9 mouse cellular contexts compared by ENCODE assay signal in genomic region chrX:153007685-153008047, GRCm38 (mm10). TPM values are rescaled to one million over a fixed set of nuclear protein-coding genes. Genes with fewer than 3 reads are reported as not detected.
DNase-seq lines count a peak whose midpoint lies in the region; ATAC-seq and TF ChIP-seq lines count a peak whose summit lies in the region.
"Had no signal": no experiment of that assay in that cellular context is flagged by ENCODE, and none has a peak within 500 bp of the region (broad histone marks: within the 10 kb centered on the region; RNA-seq: fewer than 3 reads in every experiment).

No protein-coding gene starts in this region.

- DNase-seq in left cerebral cortex, postnatal 4 days: no peak
- DNase-seq in urinary bladder, postnatal 25 days (ENCODE audit: low spot score): no peak

- peak overlapping the region; percentile 74 for H3K4me3 ChIP-seq in erythroblast, embryonic 14.5 days (replicated peaks)
- H3K4me3 ChIP-seq in megakaryocyte, embryonic 14.5 days (replicated peaks): peak overlapping the region; percentile 93
- H3K4me3 ChIP-seq in limb, embryonic 12.5 days (replicated peaks): peak overlapping the region; percentile 53
- peak overlapping the region; percentile 91 for H3K4me3 ChIP-seq in small intestine, adult 2 months (ENCODE audit: low read depth, low read length)

- no peak for TF ChIP-seq POLR2A in small intestine, adult 2 months (IDR thresholded peaks at IDR 0.05; ENCODE audit: low read depth, low read length)

- TF ChIP-seq CTCF in small intestine, adult 2 months (IDR thresholded peaks at IDR 0.05; ENCODE audit: extremely low read depth, insufficient read length, insufficient replicate concordance, low read depth, low read length): no peak

- WGBS in limb, embryonic 12.5 days: 34% methylated on average over 9 of the region's 9 CpGs
- WGBS in small intestine, adult 2 months: 30% methylated on average over 9 of the region's 9 CpGs

- H3K36me3 ChIP-seq in erythroblast, embryonic 14.5 days (ENCODE audit: control insufficient read depth): no peaks in the 10 kb centered on the region
- no peaks in the 10 kb centered on the region for H3K36me3 ChIP-seq in megakaryocyte, embryonic 14.5 days (replicated peaks; ENCODE audit: low read length)
- H3K36me3 ChIP-seq in limb, embryonic 12.5 days: no peaks in the 10 kb centered on the region
- no peaks in the 10 kb centered on the region for H3K36me3 ChIP-seq in small intestine, adult 2 months (ENCODE audit: control insufficient read depth, insufficient read depth, low read length)

- H3K9me3 ChIP-seq in erythroblast, embryonic 14.5 days (ENCODE audit: control insufficient read depth, low read length): peaks cover 10% of the 10 kb centered on the region
- H3K9me3 ChIP-seq in megakaryocyte, embryonic 14.5 days: peaks cover 10% of the 10 kb centered on the region
- H3K9me3 ChIP-seq in limb, embryonic 12.5 days: no peaks in the 10 kb centered on the region

- peaks cover 15% of the 10 kb centered on the region for H3K4me1 ChIP-seq in erythroblast, embryonic 14.5 days (ENCODE audit: control insufficient read depth)
- H3K4me1 ChIP-seq in megakaryocyte, embryonic 14.5 days: peaks cover 11% of the 10 kb centered on the region
- H3K4me1 ChIP-seq in limb, embryonic 12.5 days (replicated peaks): no peaks in the 10 kb centered on the region
- no peaks in the 10 kb centered on the region for H3K4me1 ChIP-seq in small intestine, adult 2 months (ENCODE audit: control insufficient read depth, insufficient read depth, insufficient read length, low read length)

- peak overlapping the region; percentile 62 for H3K4me2 ChIP-seq in limb, embryonic 12.5 days

- 0 out of 2 replicates have a peak overlapping the region, but pooled peaks have one; percentile 35 for H3K27ac ChIP-seq in limb, embryonic 12.5 days
- no peak overlapping the region for H3K27ac ChIP-seq in small intestine, adult 2 months (ENCODE audit: insufficient read depth, low read depth, low read length)

- intact Hi-C loops in left cerebral cortex, postnatal 4 days (cut with DNase I): no loop called here

- peaks cover 7% of the 10 kb centered on the region; the same call in 1 of the 2 replicates for H3K27me3 ChIP-seq in erythroblast, embryonic 14.5 days (ENCODE audit: control insufficient read depth)
- peaks cover 33% of the 10 kb centered on the region for H3K27me3 ChIP-seq in megakaryocyte, embryonic 14.5 days (replicated peaks)
- peaks cover 27% of the 10 kb centered on the region for H3K27me3 ChIP-seq in limb, embryonic 12.5 days
- no peaks in the 10 kb centered on the region for H3K27me3 ChIP-seq in small intestine, adult 2 months (ENCODE audit: control insufficient read depth, insufficient read depth, low read length)

- no peak for ATAC-seq in erythroblast, adult 5-6 weeks (replicated peaks; ENCODE audit: low FRiP score, poor library complexity, severe bottlenecking)
- ATAC-seq in megakaryocyte, adult 5-6 weeks (ENCODE audit: poor library complexity, severe bottlenecking): no peak
- ATAC-seq in limb, embryonic 12.5 days (ENCODE audit: insufficient number of reproducible peaks, insufficient read depth, low FRiP score, low TSS enrichment, low read depth): no peak

- H3K9ac ChIP-seq in limb, embryonic 12.5 days (replicated peaks): 0 out of 2 replicates have a peak overlapping the region, but pooled peaks have one; percentile 60

RNA-seq across cellular contexts. Expression of gene Usp51, which starts 1.4 kb away (rescaled TPM):
- 0.02 TPM in 1 of 2 replicates, not detected in the other for polyA plus RNA-seq in erythroblast, embryonic 14.5 days (2012)
- not detected in 2 replicates for total RNA-seq in erythroblast, adult 5-6 weeks (2015; ENCODE audit: low replicate concordance)
- total RNA-seq in erythroblast, adult 5-6 weeks (2017; ENCODE audit: low replicate concordance): not detected in 2 replicates
- 0.10 TPM in 1 of 2 replicates, not detected in the other for polyA plus RNA-seq in megakaryocyte, embryonic 14.5 days (2012; ENCODE audit: insufficient read depth, low replicate concordance)
- 0.27 TPM in 1 of 2 replicates, not detected in the other for total RNA-seq in megakaryocyte, adult 5-6 weeks (2015)
- 0.16 TPM in 1 of 2 replicates, not detected in the other for total RNA-seq in megakaryocyte, adult 5-6 weeks (2017)
- polyA plus RNA-seq in limb, embryonic 12.5 days (2016; fragmentation: Nextera tagmentation; extraction: Ambion mirVana): 2.1 and 2.4 TPM in 2 replicates
- polyA plus RNA-seq in small intestine, adult 2 months (2012; rRNA removed): not detected in 2 replicates
- total RNA-seq in left cerebral cortex, postnatal 4 days (2021): 1 to 10 TPM; 2.8 to 3.3 TPM
- total RNA-seq: gastrocnemius, adult 8-10 months had no signal

RNA-seq across cellular contexts. Expression of gene Mageh1, which starts 29.7 kb away (rescaled TPM):
- not detected in 2 replicates for polyA plus RNA-seq in erythroblast, embryonic 14.5 days (2012)
- not detected in 2 replicates for total RNA-seq in erythroblast, adult 5-6 weeks (2015; ENCODE audit: low replicate concordance)
- total RNA-seq in erythroblast, adult 5-6 weeks (2017; ENCODE audit: low replicate concordance): not detected in 2 replicates
- polyA plus RNA-seq in megakaryocyte, embryonic 14.5 days (2012; ENCODE audit: insufficient read depth, low replicate concordance): not detected in 2 replicates
- not detected in 2 replicates for total RNA-seq in megakaryocyte, adult 5-6 weeks (2015)
- total RNA-seq in megakaryocyte, adult 5-6 weeks (2017): 0.26 TPM in 1 of 2 replicates, not detected in the other
- 57.2 and 58.2 TPM in 2 replicates for polyA plus RNA-seq in limb, embryonic 12.5 days (2016; fragmentation: Nextera tagmentation; extraction: Ambion mirVana)
- polyA plus RNA-seq in small intestine, adult 2 months (2012; rRNA removed): 0.62 and 1.1 TPM in 2 replicates
- 10 to 100 TPM; 65.2 to 73.0 TPM for total RNA-seq in left cerebral cortex, postnatal 4 days (2021)

Comparison
In these comparisons a context has a peak if more than half of its experiments do, and no peak if none do; other contexts are left out.
1. RNA of gene Mageh1, which starts 29.7 kb away (polyA plus RNA-seq): 57.2 to 58.2 TPM in limb, embryonic 12.5 days; 0.62 to 1.1 TPM in small intestine, adult 2 months, not detected in erythroblast, embryonic 14.5 days and not detected in megakaryocyte, embryonic 14.5 days; every median in the first group is over 10 times any median in the second.
2. Peak in every context shown above with its lines, with median percentiles within 50 percentile points of each other: H3K4me3 ChIP-seq.